Mouse (Mus musculus) cerebellum, postnatal 4 days (tissue): ENCODE results near the gene Sema6b.

Source experiments
- DNase-seq, 2 experiments: peaks; one replicate each; pipeline ENCODE4 v3.0.0; 2022; ENCODE audit warnings: low spot score in 2 of 2, mixed read lengths in 1 of 2

Sema6b gene

DNA sequence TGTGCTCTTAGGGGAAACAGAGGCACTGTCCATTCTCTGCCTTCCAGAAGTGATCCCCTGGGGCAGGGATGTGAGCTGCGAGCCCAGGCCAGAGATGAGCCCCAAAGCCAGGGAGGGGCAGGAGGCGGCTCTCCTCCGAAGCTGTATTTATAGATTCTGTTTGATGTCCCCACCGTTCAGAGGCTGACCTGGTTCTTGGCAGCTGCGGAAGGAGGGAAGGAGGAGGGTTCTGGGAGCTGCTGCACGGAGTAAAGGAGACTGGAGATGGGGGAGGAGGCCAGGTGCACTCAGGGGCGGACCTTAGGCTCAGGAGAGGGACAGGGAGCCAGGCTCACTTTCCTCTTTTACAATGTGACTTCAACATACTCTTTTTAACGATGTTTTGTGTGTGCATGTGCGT is 6.0 kb upstream of the Sema6b start:
- DNase-seq, result no peak

DNA sequence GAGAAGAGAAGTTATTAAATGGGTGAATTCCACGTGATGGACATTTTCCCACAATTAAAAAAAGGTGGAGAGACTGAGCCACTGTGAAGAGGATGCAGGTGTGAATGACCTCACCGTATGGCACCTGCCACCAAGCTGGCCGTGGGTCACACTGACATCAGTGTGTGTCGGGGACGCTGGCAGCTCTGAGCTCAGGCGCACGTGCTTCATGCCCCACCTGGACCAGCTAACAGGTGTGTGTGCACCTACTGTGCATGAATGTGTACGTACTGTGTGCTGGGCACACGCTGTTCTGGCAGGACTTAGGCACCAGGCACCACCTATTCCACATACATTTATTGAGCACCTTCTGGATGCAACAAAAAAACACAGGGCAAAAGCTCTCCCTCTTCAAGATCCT is 4.4 kb upstream of the Sema6b start:
- no peak for DNase-seq

DNA sequence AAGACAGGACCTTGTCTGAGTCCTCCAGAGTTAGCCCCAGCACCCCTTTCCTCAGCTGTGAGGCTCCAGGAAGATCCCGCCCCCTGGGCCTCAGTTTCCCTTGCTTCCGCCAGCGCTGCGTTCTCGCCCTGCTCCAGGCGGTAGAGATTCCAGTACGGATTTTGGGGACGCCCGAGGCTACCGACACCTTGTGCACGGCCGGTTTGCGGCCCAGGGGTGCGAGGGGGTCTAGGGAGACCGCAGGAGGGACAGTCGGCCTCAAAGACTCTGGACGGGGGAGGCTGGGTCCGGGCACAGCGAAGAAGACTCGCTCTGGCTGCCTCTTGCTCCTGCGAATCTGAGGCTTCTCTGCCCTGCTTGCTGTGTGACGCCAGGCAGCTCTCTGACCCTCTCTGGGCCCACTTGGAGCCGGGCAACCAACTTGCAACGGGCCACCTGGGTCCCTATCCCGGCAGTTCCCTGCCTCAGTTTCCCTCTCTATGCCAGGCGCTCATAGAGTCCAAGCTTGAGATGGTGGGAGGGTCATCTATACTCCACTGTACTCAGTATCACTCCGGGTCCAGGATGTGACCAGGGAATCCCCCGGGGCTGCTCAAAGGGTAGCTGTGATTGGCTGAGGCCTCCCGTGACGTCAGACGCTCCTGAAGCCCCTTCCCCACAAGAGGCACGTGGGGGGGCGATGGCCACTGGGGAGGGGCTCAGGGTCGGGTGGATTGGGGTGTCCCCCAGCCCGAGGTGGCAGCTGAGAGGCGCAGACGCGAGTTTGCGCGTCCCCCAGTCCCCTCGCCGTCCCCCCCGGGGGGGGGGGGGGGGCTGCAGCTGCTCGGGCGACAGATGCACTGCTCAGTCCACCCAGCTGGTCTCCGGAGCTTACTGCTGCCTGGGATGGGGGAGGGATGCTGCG is 1.8 kb upstream of the Sema6b start:
- peak in 1 of 2 experiments; percentile 55 for DNase-seq

DNA sequence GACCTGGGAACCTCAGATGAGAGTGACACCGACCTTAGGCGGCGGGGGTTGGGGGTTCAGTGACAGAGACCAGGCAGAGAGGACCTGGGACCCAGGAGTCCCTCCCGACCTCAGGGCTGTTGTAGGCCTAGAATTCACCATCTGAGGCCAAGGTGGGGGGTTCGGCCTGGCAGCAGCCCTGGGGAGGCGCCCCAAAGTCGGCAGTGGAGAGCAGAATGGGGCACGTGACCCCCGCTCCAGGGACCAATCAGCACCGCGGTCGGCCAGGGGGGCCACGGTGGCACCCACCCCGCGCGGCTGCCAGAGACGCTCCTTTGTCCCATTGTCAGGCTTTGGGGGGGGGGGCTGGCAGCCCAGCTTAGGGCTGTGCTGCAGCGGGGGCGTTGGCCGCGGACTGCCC is 788 bp downstream of the Sema6b start:
- no peak for DNase-seq

DNA sequence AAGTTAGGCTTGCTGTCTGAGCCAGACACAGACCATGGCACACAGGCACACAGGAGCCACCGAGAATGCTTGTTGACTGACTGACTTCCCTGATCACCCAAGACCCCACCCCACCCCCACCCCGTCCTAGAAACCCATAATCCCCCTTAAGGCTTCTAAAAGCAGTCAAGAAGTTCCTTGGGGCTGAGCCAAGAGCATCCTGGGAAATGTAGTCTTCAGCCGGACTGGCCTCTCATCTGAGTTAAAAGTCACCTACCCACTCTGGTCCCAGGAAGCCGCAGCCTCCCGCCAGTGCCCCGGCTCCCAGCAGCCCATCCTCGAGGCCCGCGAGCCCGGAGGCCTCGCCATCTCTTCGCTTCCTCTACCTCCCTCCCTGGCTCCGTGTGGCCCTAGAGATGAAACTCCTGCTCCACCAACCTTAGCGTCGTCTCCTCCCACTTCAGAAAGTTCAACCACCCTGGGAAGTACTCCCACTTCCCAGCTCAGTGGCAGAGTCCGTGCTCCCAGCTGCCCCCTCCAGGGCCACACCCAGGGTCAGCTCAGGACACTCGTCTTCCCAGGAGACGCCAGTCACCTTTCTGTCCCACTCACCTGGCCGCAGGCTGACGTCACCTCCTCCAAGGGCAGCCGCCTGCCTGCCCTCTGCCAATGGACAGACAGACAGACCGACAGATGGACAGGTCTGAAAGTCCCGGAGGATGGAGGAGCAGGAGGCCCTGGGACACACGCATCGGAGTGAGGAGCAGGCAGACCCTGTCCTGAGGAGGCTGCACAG is 2.1 kb downstream of the Sema6b start:
- no peak for DNase-seq

DNA sequence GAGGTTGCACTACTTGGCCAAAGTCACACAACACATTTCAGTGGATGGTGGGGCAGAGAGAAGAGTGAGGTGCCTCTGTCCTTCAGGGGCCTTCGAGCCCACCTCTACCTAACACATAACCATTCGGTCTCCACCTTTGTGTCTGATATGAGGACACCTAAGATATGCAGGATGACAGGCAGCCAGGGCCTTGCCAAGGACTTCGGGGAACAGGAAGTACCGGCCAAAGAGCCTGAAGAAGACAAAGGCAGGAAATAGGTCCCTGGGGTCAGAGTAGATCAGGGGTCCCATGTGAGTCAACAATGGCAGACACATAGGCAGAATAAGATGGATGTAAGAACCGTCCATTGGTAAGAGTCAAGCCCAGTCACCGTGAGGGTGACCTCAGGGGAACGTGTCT is 3.6 kb downstream of the Sema6b start:
- no peak for DNase-seq

DNA sequence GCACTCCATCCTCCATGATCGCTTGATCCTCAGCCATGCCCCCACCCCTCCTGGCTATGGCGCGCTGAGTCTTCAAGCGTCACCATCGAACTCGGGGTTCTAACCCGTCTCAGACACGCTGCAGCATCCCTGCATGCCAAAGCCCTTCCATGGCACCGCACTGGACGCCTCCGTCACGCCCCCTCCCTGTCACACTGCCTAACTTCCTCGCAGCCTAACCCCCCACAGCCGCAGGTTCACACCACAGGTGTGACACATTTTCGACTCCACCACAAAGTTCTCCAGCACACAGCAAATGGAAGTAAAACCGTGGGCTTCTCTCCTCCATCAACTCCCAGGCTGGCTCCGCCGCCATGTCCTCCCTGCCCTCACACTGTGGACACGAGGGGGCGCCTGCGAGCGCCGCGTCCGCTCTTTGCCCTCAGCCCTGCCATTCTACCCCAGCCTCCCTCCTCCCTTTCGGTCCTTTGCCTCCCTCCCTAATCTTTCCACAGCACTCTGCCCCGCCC is 5.6 kb downstream of the Sema6b start:
- DNase-seq, result peak; percentile 44 to 71

DNA sequence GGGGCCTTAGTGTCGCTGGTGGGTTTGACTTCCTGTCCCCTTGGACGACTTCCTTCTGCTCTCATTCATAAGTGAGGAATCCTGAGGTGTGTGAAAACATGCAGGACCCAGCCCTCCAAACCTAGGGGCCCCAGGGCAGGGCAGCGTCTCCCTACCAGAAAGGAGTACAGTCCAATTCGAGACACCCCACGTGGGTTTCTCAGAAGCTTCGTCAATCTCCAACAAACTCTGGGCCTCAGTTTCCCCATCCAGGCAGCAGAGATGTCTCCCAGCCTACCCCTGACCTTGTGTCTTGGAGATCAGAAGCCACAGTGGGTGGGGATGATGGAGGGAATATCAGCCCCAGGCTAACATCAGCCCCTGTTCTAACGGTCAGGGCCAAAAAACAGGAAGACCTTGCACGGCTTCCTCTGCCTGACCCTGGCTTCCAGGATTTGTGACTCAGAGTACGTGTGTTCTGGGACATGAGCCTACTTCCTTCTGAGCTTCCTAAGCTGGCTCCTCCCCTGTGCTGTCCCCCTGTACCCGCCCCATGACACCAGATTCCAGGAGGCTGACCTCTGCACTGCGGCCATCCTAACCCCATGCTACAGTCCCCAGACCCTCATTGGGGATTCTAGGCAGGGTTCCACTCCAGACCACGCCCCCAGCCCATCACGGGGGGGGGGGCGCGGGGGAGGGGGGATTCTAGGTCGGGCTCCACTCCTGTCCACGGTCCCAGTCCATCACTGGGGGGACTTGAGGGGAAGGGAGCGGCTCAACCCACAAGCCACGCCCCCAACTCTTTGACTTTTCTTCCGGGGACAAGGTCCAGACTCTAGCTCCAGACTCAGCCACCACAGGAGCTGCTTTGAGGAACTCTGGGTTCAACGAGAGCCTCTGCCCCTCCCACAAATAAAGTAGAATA is 6.4 kb downstream of the Sema6b start:
- DNase-seq, result no peak

DNA sequence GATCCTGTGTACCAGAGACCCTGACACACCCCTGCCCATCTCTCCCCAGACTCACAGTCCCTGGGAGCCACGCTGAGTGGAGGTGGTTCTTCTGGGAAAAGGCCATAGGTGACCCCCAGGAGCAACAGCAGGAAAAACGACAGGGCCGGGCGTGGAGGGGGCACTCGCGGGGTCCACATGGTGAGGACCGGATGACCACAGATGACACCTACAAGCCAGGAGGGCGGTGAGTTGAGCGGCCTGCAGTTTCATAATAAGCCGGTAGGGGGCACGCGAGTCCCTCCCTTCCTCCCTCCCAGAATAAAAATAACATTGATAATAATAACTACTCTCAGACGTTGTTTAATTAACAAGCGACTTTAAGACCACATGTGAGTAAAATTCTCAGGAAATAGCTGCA is 7.5 kb downstream of the Sema6b start:
- peak; percentile 56 to 77 for DNase-seq

DNA sequence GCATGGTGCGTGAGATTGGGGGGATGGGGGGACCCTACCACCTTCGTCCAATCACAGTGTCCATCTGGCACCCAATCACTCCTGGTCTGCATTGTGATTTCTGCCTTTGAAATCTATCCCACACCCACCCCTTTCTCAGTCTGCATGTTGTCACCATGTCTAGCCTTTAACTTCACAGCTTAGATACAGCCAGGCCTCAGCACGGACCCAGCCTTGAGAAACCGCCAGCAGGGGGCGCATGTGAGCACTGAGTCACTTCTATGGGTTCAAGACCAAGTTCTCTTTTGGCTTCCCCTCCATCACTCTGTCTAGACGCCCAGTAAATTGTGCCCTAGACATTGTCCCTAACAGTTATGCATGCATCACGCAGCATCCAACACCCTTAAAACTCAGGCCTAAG is 8.3 kb downstream of the Sema6b start:
- DNase-seq, result peak; percentile 53 to 77

DNA sequence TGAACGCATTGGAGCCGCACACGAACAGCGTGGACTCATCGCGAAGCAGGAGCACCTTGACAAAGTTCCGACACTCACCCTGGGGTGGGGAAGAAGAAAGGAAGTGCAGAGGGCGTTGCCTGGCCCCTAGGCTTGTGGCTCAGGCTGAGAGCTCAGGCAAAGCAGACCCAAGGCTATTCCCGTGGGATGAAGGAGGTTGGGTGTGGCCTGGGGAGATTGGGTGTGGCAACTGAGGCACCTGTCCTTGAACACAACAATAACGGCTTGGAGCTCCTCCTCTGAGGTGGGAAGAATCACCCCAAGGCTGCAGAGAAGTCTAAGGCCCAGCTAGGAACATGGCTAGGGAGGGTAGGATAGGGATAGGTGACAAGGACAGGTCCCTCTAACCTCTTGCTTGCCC is 9.0 kb downstream of the Sema6b start:
- no peak for DNase-seq

DNA sequence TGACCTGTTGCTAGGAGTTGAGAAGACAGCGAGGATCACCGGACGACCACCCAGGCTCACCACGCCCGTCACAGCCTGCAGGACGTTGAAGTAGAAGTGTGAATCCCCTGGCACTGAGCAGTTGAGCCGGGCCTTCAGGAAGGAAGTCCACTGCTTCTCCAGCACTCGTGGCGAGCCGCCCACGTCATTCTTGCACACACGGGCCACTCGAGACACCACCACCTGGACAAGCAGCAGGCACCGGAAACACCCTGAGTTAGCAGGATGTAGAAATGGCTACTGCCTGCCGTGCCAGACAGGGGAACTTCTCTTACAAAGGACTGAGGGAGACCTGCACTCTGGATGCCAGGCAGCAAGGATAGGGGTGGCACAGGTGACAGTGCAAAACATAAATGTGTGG is 11.9 kb downstream of the Sema6b start:
- DNase-seq, result no peak

DNA sequence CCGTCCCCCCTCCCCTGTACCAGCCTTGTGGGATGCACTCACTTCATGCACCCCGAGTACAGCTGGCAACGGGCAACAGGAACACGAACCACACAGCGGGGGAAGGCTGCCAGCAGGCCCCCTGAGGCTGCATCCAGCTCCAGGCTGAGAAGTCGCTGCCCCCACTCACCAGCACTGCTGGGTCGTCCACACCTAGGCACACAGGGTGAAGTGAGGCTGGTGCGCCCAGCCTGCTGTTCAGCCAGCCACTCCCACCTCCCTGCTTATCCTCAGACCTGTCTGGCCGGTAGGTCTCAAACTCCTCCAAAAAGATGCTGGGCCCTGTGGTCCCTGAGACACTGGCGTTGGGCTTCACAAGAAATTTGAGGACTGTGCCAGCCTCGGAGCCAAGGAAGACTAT is 14.0 kb downstream of the Sema6b start:
- DNase-seq, result no peak

DNA sequence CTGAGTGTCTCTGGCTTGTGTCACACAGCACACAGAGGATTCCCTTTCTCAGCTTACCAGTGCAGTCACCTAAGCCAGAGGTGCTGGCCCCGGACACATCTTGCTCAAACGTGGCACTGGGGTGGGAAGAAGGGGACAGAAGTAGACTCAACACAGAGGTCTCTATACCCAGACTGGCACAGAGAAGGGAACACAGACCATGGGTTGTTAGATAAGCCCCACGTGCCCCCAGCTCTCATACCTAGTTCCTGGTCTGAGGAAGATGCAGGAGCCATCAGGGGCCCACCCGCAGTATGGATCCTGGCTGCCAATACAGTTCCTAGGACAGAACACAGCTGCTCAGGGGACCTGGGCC is 14.9 kb downstream of the Sema6b start:
- no peak for DNase-seq

DNA sequence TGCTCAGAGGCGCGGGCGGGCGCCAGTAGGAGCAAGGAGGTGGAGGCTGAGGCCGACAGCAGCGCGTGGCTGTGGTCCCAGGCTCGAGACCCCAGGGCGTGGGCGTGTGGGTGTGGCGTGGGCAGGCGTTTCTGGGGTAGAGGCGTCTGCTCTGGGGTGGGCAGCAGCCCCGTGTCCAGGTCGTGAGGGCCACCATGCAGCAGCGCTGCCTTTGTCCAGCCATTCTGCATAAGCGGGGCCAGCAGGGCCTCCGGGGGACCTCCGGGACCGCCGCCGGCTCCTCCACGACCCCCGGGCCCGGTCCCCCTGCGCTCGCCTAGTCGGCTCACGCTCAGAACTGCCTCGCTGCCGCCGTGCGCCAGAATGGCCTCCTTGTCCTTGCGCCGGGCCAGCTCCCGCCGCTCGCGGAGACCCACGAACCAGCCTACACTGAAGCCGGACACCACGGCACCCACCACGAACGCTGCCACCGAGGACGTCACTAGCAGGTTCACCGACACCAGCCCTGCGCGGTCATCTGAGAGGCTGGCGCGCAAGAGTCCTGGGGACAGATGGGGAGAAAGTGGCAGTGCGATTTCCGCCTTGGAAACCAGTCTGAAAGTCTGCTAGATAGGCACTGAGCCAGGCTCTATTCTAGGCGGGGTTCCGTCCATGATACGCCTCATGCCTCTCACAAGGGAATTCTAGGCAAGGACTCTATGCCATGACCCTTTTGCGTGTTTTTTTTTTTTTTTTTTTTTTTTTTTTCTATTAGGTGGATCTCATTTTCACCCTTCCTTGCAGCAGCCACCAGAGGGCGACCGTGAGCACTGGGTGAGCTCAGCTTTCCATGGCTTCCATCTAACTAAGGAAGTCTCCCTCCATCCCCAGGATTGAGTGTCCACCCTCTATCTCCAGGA is 15.5 kb downstream of the Sema6b start:
- DNase-seq, result peak in 1 of 2 experiments; percentile 60

DNA sequence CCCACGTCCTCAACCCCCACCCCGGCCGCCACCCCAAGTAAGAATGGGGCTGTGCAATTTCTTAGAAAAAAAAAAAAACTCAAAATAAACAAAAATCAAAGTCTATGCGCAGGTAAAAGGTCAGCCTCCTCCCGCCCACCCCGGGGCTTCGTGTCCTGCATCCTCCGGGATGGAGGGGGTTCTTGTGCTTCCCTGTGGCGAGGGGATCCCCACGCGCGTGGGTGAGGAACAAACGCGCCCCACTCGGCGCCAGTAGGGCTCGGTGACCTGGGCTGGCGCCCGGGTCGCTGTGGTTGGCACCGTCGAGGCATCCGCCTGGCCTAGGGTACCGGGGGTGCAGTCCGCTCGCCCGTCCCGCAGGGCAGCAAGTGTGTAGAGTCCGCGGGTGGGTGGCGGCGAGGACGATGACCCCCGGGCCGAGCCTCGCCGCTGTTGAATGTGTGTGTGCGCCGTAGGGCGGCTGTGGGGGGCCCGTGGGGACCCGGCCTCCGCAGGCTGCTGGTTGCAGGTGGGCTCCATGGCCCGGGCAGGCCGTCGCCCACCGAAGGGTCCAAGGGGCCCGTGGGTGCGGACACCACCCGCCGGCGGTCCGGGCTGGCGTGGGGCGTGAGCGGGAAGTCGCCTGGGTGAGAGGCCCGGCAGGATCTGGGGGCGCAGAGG is 16.3 kb downstream of the Sema6b start:
- no peak for DNase-seq

DNA sequence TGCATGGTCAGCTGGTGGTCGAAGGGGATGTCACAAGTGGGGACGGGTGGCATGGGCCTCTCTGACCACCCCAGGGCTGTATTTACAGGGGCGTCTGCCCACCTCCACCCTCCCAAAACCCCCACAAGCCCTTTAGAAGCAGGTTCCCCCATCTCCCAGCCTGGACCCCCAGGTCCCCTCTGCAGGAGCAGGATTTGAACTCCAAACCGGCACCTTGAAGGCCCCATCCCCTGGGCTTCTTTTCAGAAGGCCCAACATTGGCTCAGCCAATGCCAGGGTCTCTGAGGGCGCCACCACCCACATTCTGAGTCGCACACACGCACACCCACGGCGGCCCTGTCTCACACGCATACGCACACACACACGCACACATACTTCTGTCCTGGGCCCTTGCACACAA is 17.0 kb downstream of the Sema6b start:
- DNase-seq, result no peak

DNA sequence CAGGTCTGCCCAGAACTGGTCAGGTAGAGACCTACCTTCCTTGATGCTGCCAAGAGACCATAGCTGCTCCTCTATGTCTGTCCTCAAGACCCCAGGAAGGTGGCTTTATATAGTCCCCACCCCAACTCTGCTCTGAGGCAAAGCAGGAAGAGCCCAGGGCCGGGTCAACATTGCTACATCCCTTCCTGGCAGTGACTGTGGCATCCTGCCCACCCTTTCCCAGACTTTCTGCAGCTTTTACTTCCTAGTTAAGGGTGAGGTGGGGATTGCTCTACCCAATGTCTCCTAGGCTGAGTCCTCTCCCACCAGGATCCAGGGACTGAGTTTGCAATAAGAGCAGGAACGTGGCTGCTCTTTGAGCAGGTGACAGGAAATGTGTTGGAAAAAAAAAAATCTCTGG is 18.3 kb downstream of the Sema6b start, which contains the start of gene Lrg1:
TSS of gene Lrg1 (minus strand) at position 176 of the 400 bp plus-strand sequence.
- no peak for DNase-seq

DNA sequence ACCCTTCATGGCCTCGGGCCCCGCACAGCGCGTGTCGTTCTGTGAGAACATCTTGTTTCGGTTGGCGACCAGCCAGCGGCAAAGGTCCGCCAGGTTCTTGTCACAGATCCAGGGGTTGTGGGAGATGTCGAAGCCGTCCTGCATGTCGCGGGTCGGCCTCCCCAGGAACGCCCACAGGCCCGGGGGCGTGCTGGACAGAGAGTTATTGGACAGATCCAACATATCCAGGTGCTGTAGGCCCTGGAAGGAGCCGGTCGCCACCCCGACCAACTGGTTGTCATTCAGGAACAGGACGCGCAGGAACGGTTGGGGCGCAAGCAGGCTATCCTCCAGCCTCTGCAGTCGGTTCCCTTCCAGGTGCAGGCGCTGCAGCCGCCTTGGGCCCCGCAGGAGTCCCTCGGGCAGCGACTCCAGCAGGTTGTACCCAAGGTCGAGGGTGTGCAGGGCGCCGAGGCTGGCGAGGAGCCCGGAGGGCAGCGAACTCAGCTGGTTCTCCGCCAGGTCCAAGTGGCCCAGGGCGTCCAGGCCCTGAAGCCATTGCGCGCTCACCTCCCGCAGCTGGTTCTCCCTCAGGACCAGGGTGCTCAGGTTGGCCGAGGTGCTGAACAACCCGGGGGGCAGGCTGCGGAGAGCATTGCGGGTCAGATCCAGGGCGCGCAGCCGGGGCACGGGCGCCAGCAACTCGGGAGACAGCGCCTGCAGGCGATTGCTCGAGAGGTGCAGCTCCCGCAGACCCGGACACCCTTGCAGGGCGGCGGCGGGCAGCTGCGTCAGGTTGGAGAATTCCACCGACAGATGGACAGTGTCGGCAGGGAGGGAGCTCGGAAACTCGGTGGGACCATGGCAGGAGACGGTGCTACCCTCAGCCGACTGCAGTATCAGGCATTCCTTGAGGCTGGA is 19.9 kb downstream of the Sema6b start:
- DNase-seq, result peak in 1 of 2 experiments; percentile 38
